Mouse (Mus musculus) frontal cortex, postnatal 36 days (tissue): Measurements from ENCODE around the gene Egln3.

Source experiments
- DNase-seq, 2 experiments: peaks; one replicate each; pipeline ENCODE4 v3.0.0; 2022; ENCODE audit warnings: low spot score in 2 of 2

Gene Egln3

DNA sequence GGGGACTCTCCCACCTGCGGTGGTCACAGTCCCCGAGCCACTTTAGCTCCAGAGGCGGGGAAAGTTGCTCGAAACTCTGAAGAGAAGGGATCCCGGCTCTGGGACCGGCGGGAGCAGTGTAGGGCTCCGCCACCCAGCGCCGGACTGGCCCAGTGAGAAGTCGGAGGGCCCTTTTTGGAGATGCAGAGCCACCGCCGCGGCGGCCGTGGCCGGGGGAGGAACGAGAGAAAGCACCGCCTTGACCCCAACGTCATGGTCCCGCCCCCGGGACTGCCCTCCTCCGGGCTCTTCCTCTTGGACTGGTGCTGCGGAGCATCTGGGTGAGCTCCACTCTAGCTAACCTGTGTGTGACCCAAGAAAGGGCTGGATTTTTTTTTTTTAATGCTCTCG is at the start of gene Egln3:
TSS of gene Egln3 (minus strand) at position 205 of the 390 bp plus-strand sequence.
- DNase-seq = peak; percentile 73 to 78

GRCm38 (mm10) chr12:54253449-54253848 is 49.8 kb upstream of the Egln3 start:
- no peak for DNase-seq

DNA sequence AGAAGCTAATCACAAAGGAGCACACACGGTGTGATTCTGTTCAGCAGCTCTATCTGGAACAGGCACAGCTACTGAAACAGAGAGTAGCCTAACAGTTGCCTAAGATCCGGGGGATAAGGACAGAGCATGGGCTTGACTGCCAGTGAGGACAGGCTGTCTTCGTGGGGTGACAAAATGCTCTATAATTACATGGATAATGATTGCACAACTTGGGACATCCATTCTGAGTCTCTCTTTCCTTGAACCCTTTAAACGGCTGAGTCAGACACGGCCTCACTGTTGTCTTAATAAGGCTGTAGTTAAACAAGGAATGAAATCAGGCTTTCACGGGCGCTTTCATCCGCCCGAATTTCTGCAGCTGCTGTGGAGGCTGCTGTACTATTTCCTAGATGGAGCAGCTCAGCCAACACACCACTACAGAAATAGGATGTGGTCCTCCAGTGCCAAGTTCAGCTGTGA is 48.3 kb upstream of the Egln3 start:
- DNase-seq = peak; percentile 36 to 69

DNA sequence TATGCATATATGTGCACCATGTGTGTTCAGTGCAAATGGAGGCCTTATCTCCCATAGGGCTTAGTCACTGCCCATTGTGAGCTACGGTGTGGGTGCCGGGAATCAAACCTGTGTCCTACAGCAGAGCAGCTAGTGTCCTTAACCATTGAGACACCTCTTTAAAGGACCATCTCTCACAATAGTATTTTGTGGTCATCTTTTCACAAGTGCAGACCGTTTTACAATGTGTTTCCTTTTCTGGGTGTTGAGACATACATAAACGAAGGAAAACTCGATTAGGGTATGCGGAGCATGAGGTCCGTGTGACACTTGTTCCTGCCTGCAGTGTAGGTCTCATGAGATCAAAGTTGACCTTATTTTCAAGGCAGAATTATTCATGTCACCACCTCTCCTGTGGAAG is 44.2 kb upstream of the Egln3 start:
- DNase-seq = no peak

GRCm38 (mm10) chr12:54243158-54243557 is 39.5 kb upstream of the Egln3 start:
- no peak for DNase-seq

- no peak for DNase-seq
These were observed 38.3 kb upstream of the Egln3 start for GRCm38 (mm10) chr12:54241976-54242375.

GRCm38 (mm10) chr12:54233794-54234193 is 30.1 kb upstream of the Egln3 start:
- DNase-seq = no peak

GRCm38 (mm10) chr12:54232996-54233603 is 29.4 kb upstream of the Egln3 start:
- DNase-seq = no peak

- DNase-seq = no peak
These were observed 28.8 kb upstream of the Egln3 start for GRCm38 (mm10) chr12:54232456-54232855.

GRCm38 (mm10) chr12:54227551-54227950 is 23.9 kb upstream of the Egln3 start:
- no peak for DNase-seq

GRCm38 (mm10) chr12:54226341-54226740 is 22.7 kb upstream of the Egln3 start:
- DNase-seq = no peak

GRCm38 (mm10) chr12:54225610-54226009 is 21.9 kb upstream of the Egln3 start:
- DNase-seq = no peak

DNA sequence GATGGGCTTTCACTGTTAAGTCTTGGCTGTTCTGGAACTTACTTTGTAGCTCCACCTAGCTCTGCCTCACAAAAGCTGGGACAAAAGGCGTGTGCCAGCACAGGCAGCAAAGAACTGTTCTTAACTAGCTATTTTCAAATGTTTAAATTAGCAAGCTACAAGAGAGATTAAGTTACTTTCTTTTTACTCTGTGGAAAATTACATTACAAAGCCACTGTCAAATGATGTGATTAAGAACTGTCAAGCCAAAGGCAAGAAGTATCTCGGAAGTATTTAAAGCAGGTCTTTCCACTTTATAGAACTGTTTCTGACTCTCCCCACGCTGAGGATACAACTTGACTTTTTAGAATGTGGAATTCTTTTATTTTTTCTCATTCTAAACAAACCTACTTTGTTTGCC is 21.4 kb upstream of the Egln3 start:
- DNase-seq = no peak

GRCm38 (mm10) chr12:54222036-54222760 is 18.5 kb upstream of the Egln3 start:
- DNase-seq = no peak

DNA sequence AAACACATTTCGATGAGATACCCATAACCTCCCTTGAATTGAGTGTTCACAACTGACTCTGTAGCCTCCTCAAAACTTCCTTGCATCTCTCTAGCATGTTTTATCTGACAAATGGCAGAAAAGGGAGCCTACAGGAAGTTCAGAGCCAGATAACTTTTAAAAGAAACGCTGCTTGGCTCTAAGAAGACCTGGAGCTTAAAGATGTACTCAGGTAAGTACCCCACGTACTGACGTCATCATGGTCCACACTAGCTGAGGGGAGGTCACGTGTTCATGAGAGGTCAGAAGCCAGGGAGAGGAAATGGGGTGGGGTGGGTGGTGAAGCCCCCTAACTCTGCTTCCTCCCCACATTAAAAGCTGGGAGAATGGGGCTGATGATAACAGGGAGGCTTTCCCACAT is 13.0 kb upstream of the Egln3 start:
- DNase-seq = no peak

- no peak for DNase-seq
These were observed 10.8 kb upstream of the Egln3 start for GRCm38 (mm10) chr12:54214426-54214825.

- no peak for DNase-seq
These were observed 10.2 kb upstream of the Egln3 start for GRCm38 (mm10) chr12:54213871-54214270.

DNA sequence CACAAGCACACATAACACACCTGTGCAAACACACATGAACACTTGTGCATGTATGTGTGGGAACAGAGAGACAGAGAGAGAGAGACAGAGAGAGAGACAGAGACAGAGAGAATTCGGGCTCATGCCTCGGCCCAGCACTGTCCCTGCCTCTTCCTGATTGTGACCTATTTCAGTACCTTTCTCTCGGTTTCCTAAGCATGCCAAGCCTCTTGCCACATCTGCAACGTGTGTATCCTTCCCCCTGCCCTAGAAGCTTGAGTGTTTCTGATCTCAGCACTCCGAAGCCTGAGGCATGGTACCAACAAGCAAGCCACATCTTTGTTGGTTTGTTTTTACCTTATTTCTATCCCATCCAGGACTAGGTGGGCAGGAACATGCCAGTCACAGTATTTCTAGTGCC is 9.6 kb upstream of the Egln3 start:
- no peak for DNase-seq

DNA sequence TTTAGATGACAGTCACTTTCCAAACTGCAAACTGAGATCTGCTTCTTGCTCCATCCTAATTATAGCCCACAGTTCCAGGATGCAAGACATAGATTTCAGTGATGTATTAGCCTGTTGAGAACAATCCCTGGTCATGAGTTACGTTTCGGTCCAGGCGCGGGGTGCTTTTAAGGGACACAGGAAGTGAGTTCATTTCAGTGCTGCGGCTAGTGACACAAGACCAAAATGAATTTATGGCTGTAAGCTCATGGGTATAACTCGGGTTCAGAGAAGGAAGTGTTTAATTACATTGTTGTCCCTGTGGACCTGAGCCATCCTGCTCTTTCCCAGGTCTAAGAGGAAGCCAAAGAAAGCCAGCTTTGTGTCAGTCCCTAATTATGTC is 5.5 kb upstream of the Egln3 start:
- no peak for DNase-seq

DNA sequence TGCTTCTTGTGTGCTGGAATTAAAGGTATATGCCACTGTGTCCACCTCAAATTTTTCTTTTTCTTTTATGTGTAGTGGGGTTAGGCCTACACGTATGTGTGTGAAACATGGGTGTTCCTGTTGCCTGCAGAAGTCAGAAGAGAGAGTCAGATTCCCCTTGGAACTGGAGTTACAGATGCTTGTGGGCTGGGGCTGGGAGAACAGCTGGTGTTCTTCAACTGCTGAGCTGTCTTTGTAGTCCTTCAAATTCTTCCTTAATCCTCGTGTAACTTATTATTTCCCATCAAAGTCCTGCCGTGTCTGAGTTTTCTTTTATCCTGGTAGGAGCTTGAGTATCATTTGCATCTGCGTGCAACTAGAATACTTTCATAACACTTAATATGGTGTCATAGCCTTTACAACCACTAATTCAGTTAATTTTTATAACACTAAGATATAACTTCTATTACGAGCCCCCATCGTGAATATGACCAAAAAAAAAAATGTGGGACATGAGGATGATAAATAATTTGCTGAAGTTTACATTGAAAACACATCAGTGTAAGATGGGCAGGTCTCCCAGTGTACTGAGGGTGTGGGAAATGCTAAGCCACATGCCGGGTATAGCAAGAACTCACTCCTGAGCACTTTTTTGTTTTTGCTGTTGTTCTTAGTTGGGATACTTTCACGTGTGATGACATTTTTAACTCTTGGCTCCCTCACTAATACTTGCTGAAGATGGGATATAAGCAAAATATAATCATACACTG is 4.9 kb upstream of the Egln3 start:
- DNase-seq = no peak

- no peak for DNase-seq
These were observed 2.1 kb upstream of the Egln3 start for GRCm38 (mm10) chr12:54205731-54206130.

DNA sequence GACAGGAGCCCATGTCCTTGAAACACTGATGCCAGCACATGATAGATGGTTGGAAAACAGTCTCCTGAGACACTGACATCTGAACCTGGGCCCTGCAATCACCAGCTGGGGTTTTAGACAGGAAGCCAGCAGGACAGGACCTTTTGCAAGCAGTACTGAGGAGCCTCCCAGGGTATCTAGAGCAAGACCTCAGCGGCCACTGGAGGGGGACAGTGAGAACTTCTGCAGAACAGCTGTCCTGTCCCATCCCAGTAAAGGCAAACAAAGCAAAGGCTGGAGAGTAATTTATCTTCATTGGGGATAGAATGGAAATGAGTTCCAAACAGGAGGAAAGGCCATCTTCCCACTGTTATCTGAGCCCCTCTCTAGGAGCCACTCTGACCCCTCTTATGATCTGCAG is 1.5 kb upstream of the Egln3 start:
- no peak for DNase-seq
